Comparison of ENCODE assay signal across 8 mouse cellular contexts in genomic region chr19:56774408-56774962, GRCm38 (mm10). TPM values are rescaled to one million over a fixed set of nuclear protein-coding genes. Genes with fewer than 3 reads are reported as not detected.
DNase-seq lines count a peak whose midpoint lies in the region; ATAC-seq lines count a peak whose summit lies in the region.

No protein-coding gene starts in this region.

- peak; percentile 81 for ATAC-seq in monocyte, adult 5-6 weeks (replicated peaks; ENCODE audit: insufficient number of reproducible peaks, low FRiP score, low TSS enrichment, poor library complexity, severe bottlenecking)

- DNase-seq in layer of hippocampus, adult 11-12 months (ENCODE audit: low spot score): peak; percentile 48
- DNase-seq in layer of hippocampus, postnatal 36 days: no peak
- DNase-seq in heart, adult 18-20 months: peak; percentile 73 to 79
- DNase-seq in heart, postnatal 4 days: peak; percentile 69
- no peak for DNase-seq in ovary, adult 18-20 months (ENCODE audit: low spot score)
- DNase-seq in right cerebral cortex, adult 2 months (ENCODE audit: low spot score in 2 of 2): no peak
- no peak for DNase-seq in kidney, postnatal 14 days

RNA-seq across cellular contexts. Expression of gene Ccdc186, which starts 47.5 kb away (rescaled TPM):
- total RNA-seq in layer of hippocampus, postnatal 36 days (2021): 10 to 100 TPM; 54.2 to 57.7 TPM
- total RNA-seq in heart, adult 18-20 months (2021): 10 to 100 TPM; 27.2 to 30.4 TPM
- total RNA-seq in heart, postnatal 4 days (2021): 10 to 100 TPM; 22.8 to 26.6 TPM
- total RNA-seq in monocyte, adult 5-6 weeks (2017): 48.5 to 64.0 TPM (median 63.6 TPM) in 3 replicates

RNA-seq across cellular contexts. Expression of gene Tdrd1, which starts 51.5 kb away (rescaled TPM):
- under 1 TPM; 0.20 to 0.51 TPM for total RNA-seq in layer of hippocampus, postnatal 36 days (2021)
- not detected for total RNA-seq in heart, adult 18-20 months (2021)
- under 1 TPM; 0.11 to 0.17 TPM for total RNA-seq in heart, postnatal 4 days (2021)
- 0.19 TPM in 1 of 3 replicates, not detected in the others for total RNA-seq in monocyte, adult 5-6 weeks (2017)

RNA-seq across cellular contexts. Expression of gene Adrb1, which starts 52.5 kb away (rescaled TPM):
- 10 to 100 TPM; 18.4 to 20.4 TPM for total RNA-seq in layer of hippocampus, postnatal 36 days (2021)
- total RNA-seq in heart, adult 18-20 months (2021): 10 to 100 TPM; 15.6 to 15.8 TPM
- total RNA-seq in heart, postnatal 4 days (2021): 10 to 100 TPM; 30.3 to 33.8 TPM
- total RNA-seq in monocyte, adult 5-6 weeks (2017): 12.4 to 20.2 TPM (median 15.5 TPM) in 3 replicates

Comparison
In these comparisons a context has a peak if more than half of its experiments do, and no peak if none do; other contexts are left out.
1. DNase-seq: peak in layer of hippocampus, adult 11-12 months (single experiment), heart, adult 18-20 months (2 of 2) and heart, postnatal 4 days (single experiment); none in layer of hippocampus, postnatal 36 days (0 of 2), ovary, adult 18-20 months (single experiment), right cerebral cortex, adult 2 months (0 of 2) and kidney, postnatal 14 days (single experiment).